Mouse (Mus musculus): ENCODE measurements around the gene 1190007I07Rik.
"Not testable (repeated sequence)": the region's sequence is repeated elsewhere in the genome, so short reads cannot be mapped to it uniquely, and the experiment has no call there.

DNA sequence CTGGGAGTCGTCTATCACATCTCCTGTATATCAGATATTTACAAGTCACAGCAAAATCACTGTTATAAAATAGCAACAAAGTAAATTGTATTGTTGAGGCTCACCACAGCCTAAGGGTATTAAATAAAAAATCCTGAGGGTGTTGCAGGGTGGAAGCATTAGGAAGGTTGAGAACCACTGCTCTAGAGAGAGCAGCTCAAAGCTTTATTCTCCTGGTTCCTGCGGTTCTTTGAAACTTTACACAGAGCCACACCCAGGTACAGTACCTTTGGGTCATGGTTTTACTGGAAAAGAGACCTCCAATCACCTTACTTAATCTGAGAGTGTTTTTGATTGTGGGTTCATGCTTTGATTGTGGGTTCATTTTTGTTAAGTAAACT is 515 bp upstream of the 1190007I07Rik start:
- not testable (repeated sequence) for TF ChIP-seq EP300, CTCF (IDR thresholded peaks at IDR 0.05; ENCODE audit: low read depth)
